In genomic region chr8:88382311-88383163, GRCm38 (mm10) we compare ENCODE assay signal across 14 mouse cellular contexts. TPM values are rescaled to one million over a fixed set of nuclear protein-coding genes. Genes with fewer than 3 reads are reported as not detected.
A peak's percentile ranks its signal among the peaks of the same experiment; 100 is the strongest.
DNase-seq lines count a peak whose midpoint lies in the region; ATAC-seq and TF ChIP-seq lines count a peak whose summit lies in the region.
"Had no signal": no experiment of that assay in that cellular context is flagged by ENCODE, and none has a peak within 500 bp of the region (broad histone marks: within the 10 kb centered on the region; RNA-seq: fewer than 3 reads in every experiment).

No protein-coding gene starts in this region.

- no peak for ATAC-seq in kidney, embryonic 14.5 days (ENCODE audit: low FRiP score, low TSS enrichment)
- no peak for ATAC-seq in embryonic facial prominence, embryonic 14.5 days (ENCODE audit: low read depth)
- ATAC-seq in limb, embryonic 13.5 days (ENCODE audit: low FRiP score, low read depth), result no peak

- DNase-seq in kidney, adult 9 months, result no peak
- peak; percentile 85 for DNase-seq in embryonic facial prominence, embryonic 14.5 days (ENCODE audit: low spot score)
- DNase-seq in urinary bladder, postnatal 14 days (ENCODE audit: low spot score), result no peak
- DNase-seq in cerebellum, adult 9-10 months, result no peak
- no peak for DNase-seq in cerebellum, adult 8-10 months
- DNase-seq: B cell, adult 2 months; cerebellum, adult 2 months; heart, adult 2 months; lung, postnatal 14 days had no signal

- no peaks in the 10 kb centered on the region for H3K27me3 ChIP-seq in kidney, embryonic 14.5 days (ENCODE audit: control insufficient read depth, insufficient read depth, low read length)
- H3K27me3 ChIP-seq in ES-Bruce4 (ENCODE audit: control insufficient read depth, insufficient read depth, low read length, poor library complexity, severe bottlenecking), result no peaks in the 10 kb centered on the region
- no peaks in the 10 kb centered on the region for H3K27me3 ChIP-seq in embryonic facial prominence, embryonic 14.5 days (replicated peaks; ENCODE audit: control insufficient read depth, insufficient read depth, low read length)
- no peaks in the 10 kb centered on the region for H3K27me3 ChIP-seq in limb, embryonic 13.5 days

- peak overlapping the region; percentile 4; the same call in 1 of the 2 replicates for H3K9ac ChIP-seq in kidney, embryonic 14.5 days (ENCODE audit: low read depth, low read length)
- H3K9ac ChIP-seq in ES-Bruce4 (ENCODE audit: low read depth, poor library complexity, severe bottlenecking), result 0 out of 2 replicates have a peak overlapping the region, but pooled peaks have one; percentile 4
- H3K9ac ChIP-seq in embryonic facial prominence, embryonic 14.5 days (ENCODE audit: low read depth, low read length), result 0 out of 2 replicates have a peak overlapping the region, but pooled peaks have one; percentile 6
- no peak overlapping the region for H3K9ac ChIP-seq in limb, embryonic 13.5 days
- H3K9ac ChIP-seq: neural tube, embryonic 13.5 days had no signal

- H3K9me3 ChIP-seq in kidney, embryonic 14.5 days (ENCODE audit: control insufficient read depth, low read length), result no peaks in the 10 kb centered on the region
- H3K9me3 ChIP-seq in ES-Bruce4 (replicated peaks; ENCODE audit: control insufficient read depth, insufficient read depth, low read length, poor library complexity, severe bottlenecking), result no peaks in the 10 kb centered on the region
- H3K9me3 ChIP-seq in embryonic facial prominence, embryonic 14.5 days (ENCODE audit: control insufficient read depth, low read length), result 0 out of 2 replicates have a peak, but pooled peaks cover 6% of the 10 kb centered on the region
- H3K9me3 ChIP-seq in limb, embryonic 13.5 days, result peaks cover 9% of the 10 kb centered on the region; the same call in 1 of the 2 replicates
- H3K9me3 ChIP-seq: neural tube, embryonic 13.5 days had no signal

- H3K27ac ChIP-seq in kidney, embryonic 14.5 days (ENCODE audit: low read depth, low read length), result no peak overlapping the region; the same call in 1 of the 2 replicates
- no peak overlapping the region for H3K27ac ChIP-seq in ES-Bruce4 (ENCODE audit: insufficient read depth, low read length)
- peak overlapping the region; percentile 84 for H3K27ac ChIP-seq in embryonic facial prominence, embryonic 14.5 days (replicated peaks; ENCODE audit: low read depth, low read length)
- peak overlapping the region; percentile 78 for H3K27ac ChIP-seq in limb, embryonic 13.5 days
- H3K27ac ChIP-seq: heart, adult 2 months; neural tube, embryonic 13.5 days had no signal

- TF ChIP-seq CTCF in ES-Bruce4 (IDR thresholded peaks at IDR 0.05; ENCODE audit: low read depth, low read length), result no peak

- no peak for TF ChIP-seq EP300 in ES-Bruce4 (IDR thresholded peaks at IDR 0.05; ENCODE audit: insufficient read depth, low read depth, low read length)

- no peaks in the 10 kb centered on the region for H3K36me3 ChIP-seq in kidney, embryonic 14.5 days (ENCODE audit: control insufficient read depth, insufficient read depth, low read length)
- H3K36me3 ChIP-seq in ES-Bruce4 (ENCODE audit: control insufficient read depth, insufficient read depth, low read length, poor library complexity, severe bottlenecking), result no peaks in the 10 kb centered on the region
- no peaks in the 10 kb centered on the region for H3K36me3 ChIP-seq in embryonic facial prominence, embryonic 14.5 days (ENCODE audit: control insufficient read depth, insufficient read depth, low read length)
- no peaks in the 10 kb centered on the region for H3K36me3 ChIP-seq in limb, embryonic 13.5 days
- H3K36me3 ChIP-seq: neural tube, embryonic 13.5 days had no signal

- H3K4me3 ChIP-seq in kidney, embryonic 14.5 days (ENCODE audit: low read length), result no peak overlapping the region
- peak overlapping the region; percentile 4; the same call in 1 of the 2 replicates for H3K4me3 ChIP-seq in ES-Bruce4 (ENCODE audit: low read depth, low read length)
- H3K4me3 ChIP-seq in embryonic facial prominence, embryonic 14.5 days (ENCODE audit: low read depth, low read length), result no peak overlapping the region
- H3K4me3 ChIP-seq in limb, embryonic 13.5 days, result no peak overlapping the region
- H3K4me3 ChIP-seq: heart, adult 2 months; neural tube, embryonic 13.5 days had no signal

- no peak for TF ChIP-seq POLR2A in ES-Bruce4 (IDR thresholded peaks at IDR 0.05; ENCODE audit: insufficient read depth, low read length)

- H3K4me1 ChIP-seq in kidney, embryonic 14.5 days (ENCODE audit: control insufficient read depth, insufficient read depth, low read length), result no peaks in the 10 kb centered on the region
- H3K4me1 ChIP-seq in ES-Bruce4 (ENCODE audit: control insufficient read depth, insufficient read depth, low read length), result no peaks in the 10 kb centered on the region
- peaks cover 12% of the 10 kb centered on the region for H3K4me1 ChIP-seq in embryonic facial prominence, embryonic 14.5 days (ENCODE audit: control insufficient read depth, insufficient read depth, low read length)
- H3K4me1 ChIP-seq in limb, embryonic 13.5 days, result peaks cover 15% of the 10 kb centered on the region

- no peak overlapping the region for H3K4me2 ChIP-seq in kidney, embryonic 14.5 days (replicated peaks; ENCODE audit: low read depth, low read length)
- H3K4me2 ChIP-seq in embryonic facial prominence, embryonic 14.5 days (ENCODE audit: low read depth, low read length), result peak overlapping the region; percentile 38
- H3K4me2 ChIP-seq in limb, embryonic 13.5 days (replicated peaks), result peak overlapping the region; percentile 31
- H3K4me2 ChIP-seq: liver, embryonic 11.5 days; neural tube, embryonic 13.5 days had no signal

- WGBS in kidney, embryonic 14.5 days, result 59% methylated on average over 31 of the region's 31 CpGs
- WGBS in embryonic facial prominence, embryonic 14.5 days, result 47% methylated on average over 30 of the region's 31 CpGs
- WGBS in limb, embryonic 13.5 days, result 31% methylated on average over 30 of the region's 31 CpGs

RNA-seq across cellular contexts. Expression of gene Brd7, which starts 20.5 kb away (rescaled TPM):
- polyA plus RNA-seq in kidney, embryonic 14.5 days (2014; fragmentation: Nextera tagmentation; extraction: Ambion mirVana), result 70.0 and 88.9 TPM in 2 replicates
- 90.1 and 101 TPM in 2 replicates for polyA plus RNA-seq in ES-Bruce4 (2011; ENCODE audit: insufficient read depth, insufficient read length, low read depth, missing spikeins)
- 67.1 and 68.4 TPM in 2 replicates for polyA plus RNA-seq in embryonic facial prominence, embryonic 14.5 days (2014; fragmentation: Nextera tagmentation; extraction: Ambion mirVana)
- polyA plus RNA-seq in limb, embryonic 13.5 days (2015; fragmentation: Nextera tagmentation; extraction: Ambion mirVana), result 85.3 and 86.1 TPM in 2 replicates

Comparison
In these comparisons a context has a peak if more than half of its experiments do, and no peak if none do; other contexts are left out.
1. H3K27ac ChIP-seq: peak in embryonic facial prominence, embryonic 14.5 days (single experiment) and limb, embryonic 13.5 days (single experiment); none in kidney, embryonic 14.5 days (single experiment) and ES-Bruce4 (single experiment).